Mouse (Mus musculus): ENCODE results near the gene Raver2.

DNA sequence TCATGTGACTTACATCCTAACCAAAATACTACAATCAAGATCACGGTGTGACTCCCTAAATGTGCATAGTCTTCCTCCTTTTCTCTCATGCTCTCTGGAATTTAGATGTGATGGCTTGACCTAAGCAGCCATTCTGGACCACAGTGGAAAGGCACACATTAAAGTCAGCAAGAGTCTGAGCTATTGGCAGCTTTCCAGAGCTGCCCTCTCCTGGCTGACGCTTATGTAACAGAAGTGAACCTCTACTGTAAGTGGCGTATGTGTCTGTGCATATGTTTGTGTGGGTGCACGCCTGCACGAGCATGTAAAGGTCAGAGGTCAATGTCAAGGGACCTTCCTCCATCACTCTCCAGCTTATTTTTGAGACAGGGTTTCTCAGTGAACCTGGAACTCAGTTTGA, 33.7 kb upstream of the Raver2 start:
- TF ChIP-seq POLR2A (IDR thresholded peaks at IDR 0.05; ENCODE audit: insufficient read length, low read depth) = no peak
- no peak for TF ChIP-seq MYOG (IDR thresholded peaks at IDR 0.05; ENCODE audit: control insufficient read depth in 1 of 3, insufficient read depth in 1 of 3, insufficient read length in 2 of 3, low read depth in 2 of 3)
- no peak for TF ChIP-seq MYOD1 (IDR thresholded peaks at IDR 0.05; ENCODE audit: control insufficient read depth in 1 of 3, insufficient read length in 2 of 3, low read depth in 2 of 3)
- no peak for TF ChIP-seq E2F4 (IDR thresholded peaks at IDR 0.05; ENCODE audit: insufficient read depth)
- TF ChIP-seq MAX (IDR thresholded peaks at IDR 0.05; ENCODE audit: low read depth) = no peak
- no peak for TF ChIP-seq USF1 (IDR thresholded peaks at IDR 0.05; ENCODE audit: low read depth)
- TF ChIP-seq POLR2AphosphoS2 (IDR thresholded peaks at IDR 0.05; ENCODE audit: insufficient read length, low read depth) = no peak
- TF ChIP-seq REST (IDR thresholded peaks at IDR 0.05; ENCODE audit: insufficient read depth, insufficient read length) = no peak
